21 mouse cellular contexts compared by ENCODE assay signal in genomic region chr6:99427301-99427700, GRCm38 (mm10).
"Had no signal": no experiment of that assay in that cellular context is flagged by ENCODE, and none has a peak within 500 bp of the region (broad histone marks: within the 10 kb centered on the region; RNA-seq: fewer than 3 reads in every experiment).

No protein-coding gene starts in this region.

- H3K4me1 ChIP-seq: liver, embryonic 12.5 days; liver, embryonic 15.5 days had no signal

- ATAC-seq: intestine, embryonic 16.5 days; liver, embryonic 12.5 days; midbrain, embryonic 15.5 days had no signal

- H3K9me3 ChIP-seq: liver, embryonic 12.5 days; liver, embryonic 15.5 days; lung, embryonic 15.5 days; midbrain, embryonic 12.5 days; midbrain, embryonic 15.5 days; neural tube, embryonic 12.5 days; neural tube, embryonic 15.5 days had no signal

- H3K36me3 ChIP-seq: liver, embryonic 15.5 days; lung, embryonic 15.5 days; midbrain, embryonic 12.5 days; midbrain, embryonic 15.5 days; neural tube, embryonic 12.5 days; neural tube, embryonic 15.5 days had no signal

- H3K9ac ChIP-seq: liver, embryonic 12.5 days; liver, embryonic 15.5 days; lung, embryonic 15.5 days; midbrain, embryonic 12.5 days; midbrain, embryonic 15.5 days; neural tube, embryonic 12.5 days; neural tube, embryonic 15.5 days had no signal

- H3K27me3 ChIP-seq: liver, embryonic 12.5 days; liver, embryonic 15.5 days; lung, embryonic 15.5 days; midbrain, embryonic 12.5 days; midbrain, embryonic 15.5 days; neural tube, embryonic 12.5 days; neural tube, embryonic 15.5 days had no signal

- H3K4me2 ChIP-seq: liver, embryonic 12.5 days; liver, embryonic 15.5 days; lung, embryonic 15.5 days; midbrain, embryonic 12.5 days; midbrain, embryonic 15.5 days; neural tube, embryonic 12.5 days; neural tube, embryonic 15.5 days had no signal

- H3K4me3 ChIP-seq: liver, embryonic 12.5 days; liver, embryonic 15.5 days; lung, embryonic 15.5 days; midbrain, embryonic 12.5 days; midbrain, embryonic 15.5 days; neural tube, embryonic 12.5 days; neural tube, embryonic 15.5 days had no signal

- DNase-seq: kidney, adult 18-20 months; kidney, adult 9 months; kidney, postnatal 14 days; kidney, postnatal 4 days; left cerebral cortex, postnatal 4 days; liver; lung, adult 18-20 months; right cerebral cortex, adult 18-20 months; right cerebral cortex, postnatal 14 days; right cerebral cortex, postnatal 4 days; thymus, postnatal 14 days; thymus, postnatal 4 days had no signal

- H3K27ac ChIP-seq: liver, embryonic 12.5 days; liver, embryonic 15.5 days; lung, embryonic 15.5 days; macrophage; midbrain, embryonic 12.5 days; midbrain, embryonic 15.5 days; neural tube, embryonic 12.5 days; neural tube, embryonic 15.5 days had no signal
